Mouse (Mus musculus) lung, postnatal 36 days (tissue): Measurements from ENCODE around the gene Rgsl1.
"Not testable (repeated sequence)": the region's sequence is repeated elsewhere in the genome, so short reads cannot be mapped to it uniquely, and the experiment has no call there.

ENCODE experiments used
- DNase-seq: peaks from one replicate; pipeline ENCODE4 v3.0.0; 2022; ENCODE audit warnings: mixed read lengths

Gene Rgsl1

GRCm38 (mm10) chr1:153770776-153771167 is 73.2 kb downstream of the Rgsl1 start:
- DNase-seq = no peak

GRCm38 (mm10) chr1:153769998-153770775 is 73.8 kb downstream of the Rgsl1 start:
- DNase-seq = no peak

- DNase-seq = not testable (repeated sequence)
These were observed 74.4 kb downstream of the Rgsl1 start for GRCm38 (mm10) chr1:153769571-153769970.

DNA sequence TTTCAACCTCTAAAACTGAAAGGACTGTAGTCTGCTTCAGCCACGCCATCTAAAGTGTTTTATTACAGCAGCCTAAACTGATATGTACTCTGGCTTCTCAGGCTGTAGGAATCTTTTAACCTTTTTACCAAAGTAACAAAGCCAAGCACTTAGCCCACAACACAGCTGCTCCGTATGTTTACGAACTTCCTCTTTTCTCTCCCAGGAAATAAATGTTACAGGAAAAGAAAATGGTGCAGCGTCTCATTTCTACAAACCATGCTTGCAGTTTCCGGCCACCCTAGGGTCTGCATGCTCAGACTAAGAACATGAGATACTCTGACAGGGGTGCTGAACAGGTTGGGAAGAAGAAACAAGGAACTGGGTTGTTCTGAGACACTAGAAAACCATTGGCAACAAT is 75.5 kb downstream of the Rgsl1 start:
- no peak for DNase-seq

DNA sequence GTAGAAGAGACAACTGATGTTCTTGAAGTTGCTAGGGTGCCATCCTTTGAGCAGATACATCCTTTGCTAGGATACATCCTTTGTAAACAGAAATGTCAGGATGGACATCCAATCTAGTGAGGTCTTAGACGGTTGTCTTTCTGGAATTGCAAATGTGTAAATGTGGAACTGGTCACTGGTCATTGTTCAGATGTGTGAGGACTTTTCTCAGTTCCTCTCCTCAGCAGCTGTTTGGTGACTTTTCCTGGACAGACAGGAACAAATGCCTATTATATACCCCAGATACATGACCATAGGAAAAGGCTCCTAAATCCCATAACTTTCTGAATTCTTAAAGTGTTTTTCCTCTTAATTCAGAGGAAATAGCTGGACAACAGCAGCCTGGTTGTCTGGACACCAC is 76.7 kb downstream of the Rgsl1 start:
- no peak for DNase-seq

DNA sequence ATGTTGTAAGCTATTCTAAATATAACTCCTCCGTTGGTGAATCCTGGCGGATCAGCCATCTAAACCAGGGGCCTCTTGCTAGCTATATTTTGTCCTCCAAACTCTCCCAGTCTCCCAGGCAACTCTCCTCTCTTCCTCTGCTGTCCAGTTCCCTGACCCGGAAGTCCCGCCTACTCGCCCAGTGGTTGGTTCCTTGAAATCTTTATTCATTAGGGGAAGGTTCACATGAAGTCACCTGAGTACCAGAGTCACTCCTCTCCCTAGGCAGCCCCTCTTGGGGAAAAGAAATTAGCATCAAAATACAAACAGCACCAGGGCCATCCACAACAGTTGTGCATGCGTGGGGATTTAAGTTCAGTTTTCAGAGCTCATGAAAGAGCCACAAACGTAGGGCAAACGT is 77.6 kb downstream of the Rgsl1 start:
- DNase-seq = peak; percentile 35

DNA sequence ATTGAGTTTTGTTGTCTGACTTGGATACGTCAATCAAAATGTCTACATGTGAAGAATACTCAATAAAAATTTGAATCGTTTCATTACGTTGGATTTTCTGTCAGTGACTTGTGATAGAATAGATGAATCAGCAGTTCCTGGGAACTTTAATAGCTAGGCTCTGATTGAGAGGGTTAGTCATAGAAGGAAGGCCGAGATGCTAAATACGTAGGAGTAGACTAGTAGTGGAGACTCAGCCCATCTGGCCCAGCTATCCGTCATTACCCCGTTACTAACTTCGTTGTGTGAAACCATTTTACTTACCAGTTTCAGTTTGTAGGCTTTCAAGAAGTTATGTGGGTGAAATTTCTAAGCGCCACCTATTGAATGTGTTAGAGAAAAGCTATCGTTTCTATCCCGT is 79.8 kb downstream of the Rgsl1 start:
- DNase-seq = no peak

DNA sequence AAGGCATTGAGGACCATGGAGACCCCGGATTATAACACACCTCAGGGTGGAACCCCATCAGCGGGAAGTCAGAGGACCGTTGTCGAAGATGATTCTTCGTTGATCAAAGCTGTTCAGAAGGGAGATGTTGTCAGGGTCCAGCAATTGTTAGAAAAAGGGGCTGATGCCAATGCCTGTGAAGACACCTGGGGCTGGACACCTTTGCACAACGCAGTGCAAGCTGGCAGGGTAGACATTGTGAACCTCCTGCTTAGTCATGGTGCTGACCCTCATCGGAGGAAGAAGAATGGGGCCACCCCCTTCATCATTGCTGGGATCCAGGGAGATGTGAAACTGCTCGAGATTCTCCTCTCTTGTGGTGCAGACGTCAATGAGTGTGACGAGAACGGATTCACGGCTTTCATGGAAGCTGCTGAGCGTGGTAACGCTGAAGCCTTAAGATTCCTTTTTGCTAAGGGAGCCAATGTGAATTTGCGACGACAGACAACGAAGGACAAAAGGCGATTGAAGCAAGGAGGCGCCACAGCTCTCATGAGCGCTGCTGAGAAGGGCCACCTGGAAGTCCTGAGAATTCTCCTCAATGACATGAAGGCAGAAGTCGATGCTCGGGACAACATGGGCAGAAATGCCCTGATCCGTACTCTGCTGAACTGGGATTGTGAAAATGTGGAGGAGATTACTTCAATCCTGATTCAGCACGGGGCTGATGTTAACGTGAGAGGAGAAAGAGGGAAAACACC is 90.0 kb downstream of the Rgsl1 start:
- peak; percentile 47 for DNase-seq

DNA sequence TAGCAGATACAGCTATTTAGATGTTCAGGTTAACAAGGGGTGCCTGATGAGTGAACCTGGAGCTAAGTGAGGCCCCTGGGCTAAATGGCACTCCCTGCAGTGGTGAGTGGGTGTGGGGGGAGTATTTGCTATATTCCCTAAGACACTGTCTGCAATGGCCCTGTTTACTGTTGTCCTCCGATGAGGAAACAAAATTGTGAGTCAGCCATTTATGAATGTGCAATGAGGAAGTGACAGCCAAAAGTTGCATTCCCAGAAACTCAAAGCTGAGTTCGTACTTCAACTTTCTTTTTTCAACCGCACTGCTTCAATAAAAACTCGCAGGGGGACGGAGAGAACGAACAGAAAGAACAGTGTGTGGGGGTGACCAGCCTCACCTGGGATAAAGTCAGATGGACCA is 91.4 kb downstream of the Rgsl1 start:
- DNase-seq = peak; percentile 58

- DNase-seq = peak; percentile 75
These were observed 92.1 kb downstream of the Rgsl1 start for GRCm38 (mm10) chr1:153751763-153752301.

DNA sequence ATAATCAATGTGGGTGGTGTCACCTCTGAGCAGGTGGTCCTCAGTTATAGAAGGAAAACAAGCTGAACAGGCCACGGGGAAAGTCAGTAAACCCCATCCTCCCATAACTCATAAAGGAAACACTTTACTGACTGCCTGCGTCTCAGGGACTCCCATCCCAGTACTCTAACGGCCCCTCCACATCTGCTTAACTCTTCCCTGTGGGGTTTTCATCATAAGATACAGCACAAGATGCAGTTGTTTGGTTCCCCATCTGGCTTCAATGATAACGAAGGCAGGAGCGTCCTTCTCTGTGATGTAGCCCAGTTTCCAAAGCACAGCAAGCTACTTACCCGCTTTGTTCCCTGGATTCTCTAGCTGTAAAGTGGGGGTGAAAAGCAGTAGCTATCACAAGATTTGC is 93.9 kb downstream of the Rgsl1 start:
- no peak for DNase-seq

- DNase-seq = peak; percentile 80
These were observed 94.6 kb downstream of the Rgsl1 start, which contains the start of gene Rnasel for GRCm38 (mm10) chr1:153749211-153749801. Rnasel (plus strand) TSS chr1:153749426.

DNA sequence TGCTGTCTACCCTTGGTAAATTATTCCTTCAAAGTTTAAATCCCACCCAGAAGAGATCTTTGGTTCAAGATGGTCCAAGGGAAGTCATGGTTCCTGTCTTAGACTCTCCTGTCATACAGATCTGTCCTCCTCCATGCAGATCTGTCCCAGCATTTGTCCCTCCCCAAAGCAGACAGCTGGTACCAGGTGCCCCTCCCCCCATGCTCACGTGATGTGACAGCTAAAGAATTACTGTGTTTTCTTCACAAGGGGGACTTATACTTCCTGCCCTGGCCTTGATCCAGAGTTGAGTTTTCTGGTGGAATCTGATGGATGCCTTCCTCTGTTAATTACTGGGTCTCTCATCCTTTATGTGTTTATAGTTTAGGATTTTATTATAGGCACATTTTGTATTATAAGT is 95.4 kb downstream of the Rgsl1 start:
- DNase-seq = peak; percentile 71

- DNase-seq = no peak
These were observed 95.9 kb downstream of the Rgsl1 start for GRCm38 (mm10) chr1:153747861-153748530.

GRCm38 (mm10) chr1:153746728-153747127 is 97.2 kb downstream of the Rgsl1 start:
- DNase-seq = peak; percentile 84

DNA sequence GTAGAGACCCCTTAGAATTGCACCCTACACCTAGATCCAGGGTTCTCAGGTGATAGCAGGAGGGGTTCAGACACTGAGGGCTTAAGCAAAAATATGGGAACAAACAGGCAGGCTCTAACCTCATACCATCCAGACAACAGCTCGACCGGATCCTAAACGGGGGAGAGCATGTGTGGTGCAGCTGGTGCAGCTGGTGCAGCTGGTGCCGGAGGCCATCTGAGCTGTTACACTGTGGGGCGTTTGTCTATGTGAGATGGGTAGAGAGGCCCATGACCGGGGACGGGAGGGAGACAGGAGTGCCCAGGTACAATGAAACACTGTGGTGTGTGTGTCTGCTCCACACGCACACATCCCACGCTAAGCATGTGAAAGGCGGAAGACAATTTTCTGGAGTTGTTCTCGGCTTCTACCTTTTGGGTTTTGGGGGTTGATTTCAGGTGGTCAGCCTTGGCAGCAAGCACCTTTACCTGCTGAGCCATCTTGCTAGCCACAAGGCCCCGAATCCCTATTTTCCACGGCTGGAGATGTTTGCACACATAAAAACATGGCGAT is 97.7 kb downstream of the Rgsl1 start:
- no peak for DNase-seq

DNA sequence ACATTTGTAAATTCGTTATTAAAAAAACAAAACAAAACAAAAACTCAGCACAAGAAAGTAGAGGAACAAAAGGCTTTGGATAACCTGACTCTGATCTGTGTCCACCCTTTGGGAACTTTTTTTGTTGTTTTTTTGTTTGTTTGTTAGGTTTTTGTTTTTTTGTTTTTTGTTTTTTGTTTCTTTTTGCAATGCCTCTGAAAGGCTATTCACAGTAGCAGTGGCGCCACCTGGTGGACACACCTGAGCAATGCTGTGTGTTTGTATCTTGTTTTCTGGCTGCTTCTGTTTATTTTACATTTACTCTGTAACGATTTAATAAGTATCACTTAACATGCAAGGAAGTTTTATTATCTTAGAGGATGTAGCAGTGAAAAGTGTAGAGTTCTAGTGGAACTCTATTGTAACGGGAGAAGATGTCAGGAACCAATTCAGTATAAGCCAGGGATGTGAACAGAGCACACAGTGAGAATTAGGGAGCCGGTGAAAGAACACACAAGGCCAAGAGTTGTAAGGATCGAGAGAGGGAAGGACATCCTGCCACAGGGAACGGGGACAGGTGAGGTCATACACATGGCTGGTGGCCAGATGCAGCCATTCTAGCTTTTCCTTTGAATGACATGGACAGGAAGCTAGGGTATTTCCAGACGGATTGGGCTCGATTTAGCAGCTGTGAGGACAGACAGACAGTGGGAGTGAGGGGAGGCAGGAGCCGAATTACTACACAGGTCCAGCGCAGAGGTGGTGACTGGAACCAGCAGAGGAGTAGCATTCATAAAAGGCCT is 101.4 kb downstream of the Rgsl1 start:
- DNase-seq = peak; percentile 86

GRCm38 (mm10) chr1:153741551-153742316 is 102.2 kb downstream of the Rgsl1 start:
- DNase-seq = no peak

- no peak for DNase-seq
These were observed 103.1 kb downstream of the Rgsl1 start for GRCm38 (mm10) chr1:153740775-153741400.

DNA sequence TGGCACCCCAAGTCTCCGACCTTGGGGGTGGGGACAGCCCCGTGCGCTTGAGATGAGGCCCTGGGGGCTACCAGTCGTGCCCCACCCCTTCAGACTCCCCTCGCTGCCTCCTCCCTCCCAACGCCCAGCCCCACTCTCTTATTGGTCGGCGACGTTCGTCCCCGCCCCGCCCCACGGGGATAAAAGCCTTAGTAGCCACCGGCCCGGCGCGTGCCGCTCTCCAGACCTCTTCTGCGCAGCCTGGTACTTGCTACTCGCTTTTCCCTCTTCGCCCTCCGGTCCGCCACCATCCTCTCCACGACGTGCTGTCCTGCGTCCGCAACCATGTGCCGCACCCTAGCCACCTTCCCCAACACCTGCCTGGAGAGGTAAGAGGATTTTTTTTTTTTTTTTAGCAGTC is 103.8 kb downstream of the Rgsl1 start, which contains the start of gene Rgs16:
Rgs16 (plus strand) TSS at position 205 of the 400 bp plus-strand sequence.
- DNase-seq = peak; percentile 79
